Mouse (Mus musculus): ENCODE measurements around the gene March8. TPM values are rescaled to one million over a fixed set of nuclear protein-coding genes. Genes with fewer than 3 reads are reported as not detected.

March8 gene
- polyA plus RNA-seq, 1 experiment from 2014 or later, result 95.4 TPM

DNA sequence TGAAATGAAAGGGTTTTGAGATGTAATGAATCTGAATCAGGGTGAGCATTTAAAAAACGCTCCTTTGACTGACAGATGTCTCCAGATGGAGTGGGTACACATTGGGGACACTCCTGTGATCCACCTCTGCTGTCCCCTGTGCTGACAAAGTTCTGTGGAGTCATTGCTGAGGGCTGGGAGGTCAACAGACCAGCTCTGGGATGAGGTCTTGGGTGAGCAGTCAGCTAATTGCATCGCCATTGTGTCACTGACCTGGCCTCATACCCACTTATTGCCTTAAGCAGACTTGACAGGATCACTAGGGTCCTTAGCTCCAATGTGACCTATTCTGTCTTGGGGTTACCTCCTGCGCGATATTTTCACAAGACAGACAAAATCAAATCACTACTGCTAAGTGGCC, 69.4 kb downstream of the March8 start:
- WGBS (ENCODE audit: insufficient replicate concordance), result 87% methylated on average over 4 of the region's 4 CpGs
- Histone ChIP-seq H3K9me3 (replicated peaks) (no peaks in the 10 kb centered on the region), H3K4me2 (no peak overlapping the region), H3K9ac (no peak overlapping the region), H3K4me3 (replicated peaks) (no peak overlapping the region), H3K36me3 (replicated peaks) (peaks cover 98% of the 10 kb centered on the region), H3K4me1 (replicated peaks) (no peaks in the 10 kb centered on the region), H3K27ac (replicated peaks) (no peak overlapping the region), H3K27me3 (no peaks in the 10 kb centered on the region)
- no peak for ATAC-seq (ENCODE audit: insufficient read depth)

- Histone ChIP-seq H3K4me2 (no peak overlapping the region), H3K27ac (replicated peaks) (no peak overlapping the region), H3K4me1 (replicated peaks) (no peaks in the 10 kb centered on the region), H3K36me3 (replicated peaks) (peaks cover 97% of the 10 kb centered on the region), H3K4me3 (replicated peaks) (no peak overlapping the region), H3K9me3 (replicated peaks) (no peaks in the 10 kb centered on the region), H3K27me3 (no peaks in the 10 kb centered on the region), H3K9ac (no peak overlapping the region)
- no peak for ATAC-seq (ENCODE audit: insufficient read depth)
- 69% methylated on average over 6 of the region's 6 CpGs for WGBS (ENCODE audit: insufficient replicate concordance)
These were observed 70.3 kb downstream of the March8 start for GRCm38 (mm10) chr6:116407956-116408657.

DNA sequence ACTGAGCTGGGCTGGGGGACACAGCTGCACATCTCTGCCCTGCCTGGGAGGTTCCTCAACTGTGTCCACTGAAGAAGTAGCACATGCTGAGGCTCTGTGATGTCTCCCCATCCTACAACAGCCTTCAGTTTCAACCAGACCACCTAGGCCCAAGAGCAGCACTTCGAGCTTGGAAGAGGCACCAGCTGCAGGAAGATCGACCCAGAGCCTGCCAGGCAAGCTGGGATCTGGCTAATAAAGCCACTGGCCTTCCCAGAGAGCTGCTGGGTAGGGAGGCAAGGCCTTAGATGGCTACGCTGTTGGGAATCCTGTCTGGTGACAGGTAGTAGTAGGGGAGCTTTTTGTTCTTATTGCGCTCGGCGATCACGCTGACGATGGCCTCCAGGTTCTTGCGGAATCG, 72.6 kb downstream of the March8 start:
- WGBS (ENCODE audit: insufficient replicate concordance), result 96% methylated on average over 10 of the region's 10 CpGs

GRCm38 (mm10) chr6:116411716-116412115, 73.9 kb downstream of the March8 start:
- 89% methylated on average over 3 of the region's 3 CpGs for WGBS (ENCODE audit: insufficient replicate concordance)
- Histone ChIP-seq H3K4me2 (no peak overlapping the region), H3K4me3 (replicated peaks) (no peak overlapping the region), H3K27me3 (no peaks in the 10 kb centered on the region), H3K9me3 (replicated peaks) (no peaks in the 10 kb centered on the region), H3K9ac (no peak overlapping the region), H3K36me3 (replicated peaks) (peaks cover 61% of the 10 kb centered on the region), H3K27ac (replicated peaks) (no peak overlapping the region), H3K4me1 (replicated peaks) (peaks cover 16% of the 10 kb centered on the region; the same call in 1 of the 2 replicates)
- ATAC-seq (ENCODE audit: insufficient read depth), result no peak

More for the DNA sequence above, 72.6 kb downstream of the March8 start:
- Histone ChIP-seq H3K9me3 (replicated peaks) (no peaks in the 10 kb centered on the region), H3K4me2 (no peak overlapping the region), H3K9ac (no peak overlapping the region), H3K4me1 (replicated peaks) (0 out of 2 replicates have a peak, but pooled peaks cover 11% of the 10 kb centered on the region), H3K36me3 (replicated peaks) (peaks cover 74% of the 10 kb centered on the region), H3K27me3 (no peaks in the 10 kb centered on the region), H3K4me3 (replicated peaks) (no peak overlapping the region), H3K27ac (replicated peaks) (no peak overlapping the region)
- no peak for ATAC-seq (ENCODE audit: insufficient read depth)

DNA sequence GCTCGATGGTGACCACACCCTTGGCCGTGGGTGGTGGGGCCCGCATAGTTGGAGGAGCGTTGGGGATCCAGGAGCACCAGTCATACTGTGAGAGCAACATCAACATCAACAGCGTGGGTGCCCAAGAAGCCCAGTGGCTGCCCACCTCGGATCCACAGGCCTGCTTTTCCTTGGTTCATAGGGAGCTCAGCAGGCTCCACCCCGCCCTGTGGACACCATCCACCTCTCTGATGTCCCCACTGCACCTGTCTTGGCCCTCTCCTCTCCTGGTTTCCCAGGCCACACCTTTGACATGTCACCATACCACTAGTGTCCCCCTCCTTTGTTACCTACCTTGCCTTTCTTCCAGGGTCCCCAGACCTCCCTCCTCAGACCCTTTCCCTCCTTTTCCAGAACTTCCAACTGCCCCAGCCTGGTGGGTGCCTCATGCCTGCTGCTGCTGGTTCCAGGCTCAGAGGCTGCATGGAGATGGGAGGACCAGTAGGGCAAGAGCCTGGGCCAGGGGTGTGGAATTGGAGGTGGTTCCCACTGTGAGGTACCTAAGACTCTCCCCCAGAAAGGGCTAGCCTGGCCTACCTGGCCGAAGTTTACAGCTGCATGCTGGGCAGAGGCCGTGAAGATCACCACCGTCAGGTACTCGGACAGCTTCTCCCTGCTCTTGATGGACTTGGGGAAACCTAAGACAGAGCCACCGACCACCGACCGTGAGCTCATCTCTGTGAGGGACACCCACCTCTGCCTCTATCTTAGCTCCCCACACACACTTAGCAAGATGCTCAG, 74.9 kb downstream of the March8 start:
- no peaks in the 10 kb centered on the region for H3K9me3 ChIP-seq (replicated peaks)
- 85% methylated on average over 14 of the region's 14 CpGs for WGBS (ENCODE audit: insufficient replicate concordance)
- H3K4me2 ChIP-seq, result no peak overlapping the region
- peaks cover 16% of the 10 kb centered on the region; the same call in 1 of the 2 replicates for H3K4me1 ChIP-seq (replicated peaks)
- H3K27me3 ChIP-seq, result no peaks in the 10 kb centered on the region
- no peak for ATAC-seq (ENCODE audit: insufficient read depth)
- peaks cover 51% of the 10 kb centered on the region for H3K36me3 ChIP-seq (replicated peaks)
- H3K9ac ChIP-seq, result no peak overlapping the region
- H3K27ac ChIP-seq (replicated peaks), result no peak overlapping the region
- no peak overlapping the region for H3K4me3 ChIP-seq (replicated peaks)

DNA sequence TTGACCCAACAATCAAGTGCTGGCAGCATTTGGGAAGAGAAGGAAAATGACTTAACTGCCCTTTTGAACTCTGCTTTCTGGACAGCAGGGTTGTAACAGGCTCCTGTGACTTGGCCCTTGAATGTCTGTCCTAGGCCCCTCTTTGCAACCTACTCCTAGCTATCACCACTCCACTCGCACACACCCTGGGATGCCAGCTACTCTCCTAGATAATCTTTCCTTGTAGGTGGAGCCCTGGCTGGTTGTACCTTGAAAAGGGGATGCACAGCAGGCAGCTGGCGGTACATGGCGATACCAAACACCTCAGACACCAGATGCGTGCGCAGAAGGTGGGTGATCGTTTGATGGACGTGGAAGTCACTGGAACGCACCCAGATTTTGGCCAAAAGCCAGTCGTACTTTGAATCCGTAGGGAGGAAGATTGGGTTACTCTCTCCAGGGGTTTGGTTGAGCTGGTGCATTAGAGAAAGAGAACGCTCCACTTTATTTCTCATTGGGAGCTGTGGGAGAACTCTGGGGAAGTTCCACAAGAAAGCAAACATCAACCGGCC, 77.4 kb downstream of the March8 start:
- Histone ChIP-seq H3K4me2 (no peak overlapping the region), H3K27me3 (no peaks in the 10 kb centered on the region), H3K9ac (no peak overlapping the region), H3K27ac (replicated peaks) (no peak overlapping the region), H3K4me3 (replicated peaks) (no peak overlapping the region), H3K4me1 (replicated peaks) (peaks cover 16% of the 10 kb centered on the region; the same call in 1 of the 2 replicates), H3K9me3 (replicated peaks) (no peaks in the 10 kb centered on the region), H3K36me3 (replicated peaks) (peaks cover 27% of the 10 kb centered on the region)
- WGBS (ENCODE audit: insufficient replicate concordance), result 79% methylated on average over 12 of the region's 12 CpGs
- no peak for ATAC-seq (ENCODE audit: insufficient read depth)

- peaks cover 16% of the 10 kb centered on the region; the same call in 1 of the 2 replicates for H3K4me1 ChIP-seq (replicated peaks)
- H3K36me3 ChIP-seq (replicated peaks), result peaks cover 18% of the 10 kb centered on the region
- no peaks in the 10 kb centered on the region for H3K27me3 ChIP-seq
- ATAC-seq (ENCODE audit: insufficient read depth), result no peak
- H3K9ac ChIP-seq, result no peak overlapping the region
- no peak overlapping the region for H3K27ac ChIP-seq (replicated peaks)
- 59% methylated on average over 6 of the region's 6 CpGs for WGBS (ENCODE audit: insufficient replicate concordance)
- H3K4me2 ChIP-seq, result no peak overlapping the region
- no peak overlapping the region for H3K4me3 ChIP-seq (replicated peaks)
- H3K9me3 ChIP-seq (replicated peaks), result no peaks in the 10 kb centered on the region
These were observed 78.3 kb downstream of the March8 start for GRCm38 (mm10) chr6:116416000-116416552.

DNA sequence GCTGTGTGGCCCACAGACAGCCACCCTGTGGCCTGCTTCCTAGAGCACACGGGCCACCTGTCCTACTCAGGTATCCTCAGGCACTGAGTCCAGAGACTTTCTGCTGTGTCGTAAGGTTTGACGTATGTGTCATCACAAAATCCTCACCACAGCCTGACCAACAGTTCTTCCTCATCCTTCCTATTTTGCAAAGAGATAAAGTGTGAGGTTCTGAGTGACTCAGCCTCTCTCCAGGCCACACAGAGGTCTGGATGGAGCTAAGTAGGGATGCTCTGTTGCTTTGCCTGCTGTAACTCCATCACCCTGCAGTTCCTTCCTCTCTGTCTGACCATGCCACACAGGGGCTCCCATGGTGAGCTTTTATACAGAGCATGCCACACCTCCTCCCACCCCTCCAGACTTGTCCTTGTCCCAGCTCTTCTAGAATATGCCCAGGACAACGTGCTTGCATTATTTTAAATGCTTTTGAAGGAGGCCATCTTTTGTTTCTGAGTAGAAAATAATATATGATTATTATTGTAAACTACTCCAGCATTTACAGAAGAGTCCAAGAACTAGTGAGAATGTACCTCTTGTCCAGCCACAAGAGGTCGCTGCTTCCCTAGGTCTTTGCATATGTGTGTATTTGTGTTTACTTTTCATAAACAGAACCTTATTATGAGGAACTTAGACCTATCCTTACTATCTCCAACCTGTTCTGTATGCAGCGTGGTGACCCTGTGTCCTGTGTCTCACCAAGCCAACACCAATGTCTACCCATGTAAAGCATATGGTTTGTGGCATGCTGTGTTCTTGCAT, 79.9 kb downstream of the March8 start:
- no peaks in the 10 kb centered on the region for H3K9me3 ChIP-seq (replicated peaks)
- H3K27me3 ChIP-seq, result no peaks in the 10 kb centered on the region
- no peak overlapping the region for H3K9ac ChIP-seq
- peaks cover 16% of the 10 kb centered on the region; the same call in 1 of the 2 replicates for H3K4me1 ChIP-seq (replicated peaks)
- H3K36me3 ChIP-seq (replicated peaks), result peaks cover 2% of the 10 kb centered on the region; the same call in 1 of the 2 replicates
- 23% methylated on average over 6 of the region's 6 CpGs for WGBS (ENCODE audit: insufficient replicate concordance)
- no peak overlapping the region for H3K4me3 ChIP-seq (replicated peaks)
- H3K27ac ChIP-seq (replicated peaks), result no peak overlapping the region
- H3K4me2 ChIP-seq, result no peak overlapping the region
- no peak for ATAC-seq (ENCODE audit: insufficient read depth)

DNA sequence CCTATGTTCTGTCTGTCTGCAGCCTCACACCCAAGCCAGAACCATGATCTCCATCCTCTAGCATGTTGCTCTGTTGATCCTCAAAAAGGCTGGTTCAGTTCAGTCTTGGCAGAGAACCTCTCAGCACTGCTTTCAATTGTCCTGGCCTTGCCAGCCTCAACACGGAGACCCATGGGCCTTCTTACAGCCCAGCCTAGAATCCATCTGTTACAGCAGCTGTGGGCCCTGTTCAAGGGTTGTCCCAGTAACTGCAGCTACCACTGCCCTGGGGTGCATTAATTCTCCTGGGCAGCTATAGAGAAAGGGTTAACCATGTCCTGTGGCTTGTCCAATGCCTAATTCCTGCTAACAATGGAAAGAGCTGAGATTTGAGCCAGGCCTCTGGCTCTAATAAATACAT, 80.7 kb downstream of the March8 start:
- Histone ChIP-seq H3K27ac (replicated peaks) (no peak overlapping the region), H3K36me3 (replicated peaks) (no peaks in the 10 kb centered on the region), H3K9me3 (replicated peaks) (no peaks in the 10 kb centered on the region), H3K4me3 (replicated peaks) (no peak overlapping the region), H3K9ac (no peak overlapping the region), H3K4me2 (no peak overlapping the region), H3K4me1 (replicated peaks) (peaks cover 16% of the 10 kb centered on the region; the same call in 1 of the 2 replicates), H3K27me3 (no peaks in the 10 kb centered on the region)
- 81% methylated on average over 1 of the region's 1 CpGs for WGBS (ENCODE audit: insufficient replicate concordance)
- ATAC-seq (ENCODE audit: insufficient read depth), result no peak

DNA sequence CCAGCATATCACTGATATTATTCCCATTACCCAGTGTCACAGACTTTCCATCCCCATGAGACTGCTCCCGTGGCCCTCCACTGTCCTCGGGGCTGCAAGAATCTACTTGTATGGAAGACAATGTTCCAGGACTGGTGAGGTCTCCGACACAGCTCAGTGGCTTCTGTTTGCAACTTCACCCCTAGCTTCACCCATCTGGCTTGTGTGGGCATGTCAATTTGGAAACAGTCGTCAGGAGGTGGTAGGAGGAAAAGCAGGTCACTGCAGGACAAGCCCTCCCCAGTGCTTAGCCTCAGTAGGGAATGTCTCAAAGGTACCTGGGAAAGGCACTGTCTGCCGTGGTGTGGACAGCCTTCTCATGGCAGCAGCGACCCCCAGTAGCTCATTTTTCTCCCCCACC, 81.9 kb downstream of the March8 start:
- Histone ChIP-seq H3K4me2 (no peak overlapping the region), H3K36me3 (replicated peaks) (no peaks in the 10 kb centered on the region), H3K4me1 (replicated peaks) (peaks cover 11% of the 10 kb centered on the region; the same call in 1 of the 2 replicates), H3K27me3 (no peaks in the 10 kb centered on the region), H3K9ac (no peak overlapping the region), H3K9me3 (replicated peaks) (no peaks in the 10 kb centered on the region), H3K27ac (replicated peaks) (no peak overlapping the region), H3K4me3 (replicated peaks) (no peak overlapping the region)
- no peak for ATAC-seq (ENCODE audit: insufficient read depth)
- 56% methylated on average over 6 of the region's 6 CpGs for WGBS (ENCODE audit: insufficient replicate concordance)

All from liver, embryonic 15.5 days (tissue).